Mouse (Mus musculus) spleen, adult 2 months (tissue): Measurements from ENCODE around the gene Mical2.

ENCODE experiments used
- CTCF ChIP-seq: fragments of 200-500 bp; IDR thresholded peaks from 2 replicates; pipeline ENCODE4 v1.5.1; 2011; ENCODE audit warnings: mild to moderate bottlenecking, inconsistent platforms; ENCODE audit not compliant: insufficient read depth, insufficient read length, insufficient replicate concordance; ENCODE audit errors: extremely low read depth
- POLR2A ChIP-seq: fragments of 200-500 bp; IDR thresholded peaks from 2 replicates; pipeline ENCODE4 v1.6.1; 2011; ENCODE audit warnings: low read depth, low read length, inconsistent platforms

- TF ChIP-seq CTCF = no peak
- TF ChIP-seq POLR2A = no peak
Measured at GRCm38 (mm10) chr7:112259286-112259685, 33.6 kb downstream of the Mical2 start.
